Mouse (Mus musculus) gonadal fat pad, adult 2 months (tissue): ENCODE data around the gene Smco2. TPM values are rescaled to one million over a fixed set of nuclear protein-coding genes. Genes with fewer than 3 reads are reported as not detected.

Experiments
- DNase-seq: peaks from one replicate; pipeline ENCODE4 v3.0.0-alpha.2; 2012; ENCODE audit warnings: low read depth
- polyA plus RNA-seq: library from polyadenylated mRNA; depleted of rRNA; stranded (reverse); fragments of >200 nt; gene quantifications from 2 replicates; pipeline ENCODE4 v1.2.3, GENCODE M21; 2012; rRNA removed

Gene Smco2
- polyA plus RNA-seq, 1 experiment, result 0.32 TPM

GRCm38 (mm10) chr6:146899647-146900046, 49.7 kb downstream of the Smco2 start:
- DNase-seq, result no peak

GRCm38 (mm10) chr6:146901929-146902328, 52.0 kb downstream of the Smco2 start:
- DNase-seq, result no peak

GRCm38 (mm10) chr6:146903632-146904031, 53.7 kb downstream of the Smco2 start:
- DNase-seq, result no peak

GRCm38 (mm10) chr6:146904707-146905106, 54.8 kb downstream of the Smco2 start:
- DNase-seq, result no peak

GRCm38 (mm10) chr6:146906000-146906786, 56.3 kb downstream of the Smco2 start:
- no peak for DNase-seq

GRCm38 (mm10) chr6:146907061-146907794, 57.3 kb downstream of the Smco2 start:
- no peak for DNase-seq

- DNase-seq, result no peak
Measured at GRCm38 (mm10) chr6:146907795-146908190, 57.9 kb downstream of the Smco2 start.

- DNase-seq, result no peak
Measured at GRCm38 (mm10) chr6:146908801-146909200, 58.9 kb downstream of the Smco2 start.

GRCm38 (mm10) chr6:146909725-146910489, 60.0 kb downstream of the Smco2 start:
- no peak for DNase-seq

- no peak for DNase-seq
Measured at GRCm38 (mm10) chr6:146910801-146911200, 60.9 kb downstream of the Smco2 start.

- DNase-seq, result no peak
Measured at GRCm38 (mm10) chr6:146912835-146913488, 63.1 kb downstream of the Smco2 start.

GRCm38 (mm10) chr6:146913489-146914198, 63.7 kb downstream of the Smco2 start:
- DNase-seq, result no peak

GRCm38 (mm10) chr6:146915808-146916207, 65.9 kb downstream of the Smco2 start:
- no peak for DNase-seq

- DNase-seq, result no peak
Measured at GRCm38 (mm10) chr6:146917396-146917795, 67.5 kb downstream of the Smco2 start.

- DNase-seq, result no peak
Measured at GRCm38 (mm10) chr6:146918341-146918740, 68.4 kb downstream of the Smco2 start.

Other genes with a start within 250 kb of the Smco2 start
- 28.1 and 41.1 TPM in 2 replicates for gene Med21, start 207.6 kb upstream of the Smco2 start, polyA plus RNA-seq
- 21.6 and 38.0 TPM in 2 replicates for gene Tm7sf3, start 207.3 kb upstream of the Smco2 start, polyA plus RNA-seq
- gene Stk38l, start 125.1 kb upstream of the Smco2 start, polyA plus RNA-seq, result 5.7 and 7.4 TPM in 2 replicates
- 3.1 and 7.5 TPM in 2 replicates for gene Arntl2, start 54.0 kb upstream of the Smco2 start, polyA plus RNA-seq
- gene Ppfibp1, start 38.4 kb downstream of the Smco2 start, polyA plus RNA-seq, result 25.5 and 27.2 TPM in 2 replicates
- 0.18 and 0.48 TPM in 2 replicates for gene 1700034J05Rik, start 104.3 kb downstream of the Smco2 start, polyA plus RNA-seq
- 0.32 and 0.65 TPM in 2 replicates for gene Rep15, start 182.5 kb downstream of the Smco2 start, polyA plus RNA-seq
- gene Mrps35, start 192.7 kb downstream of the Smco2 start, polyA plus RNA-seq, result 7.1 and 12.8 TPM in 2 replicates
- 2.3 and 2.9 TPM in 2 replicates for gene Mansc4, start 236.9 kb downstream of the Smco2 start, polyA plus RNA-seq
- gene Klhl42, start 241.3 kb downstream of the Smco2 start, polyA plus RNA-seq, result 17.1 and 19.0 TPM in 2 replicates